Mouse (Mus musculus): ENCODE measurements around the gene Cmc2. TPM values are rescaled to one million over a fixed set of nuclear protein-coding genes. Genes with fewer than 3 reads are reported as not detected.

The Cmc2 gene
- polyA plus RNA-seq, 1 experiment from 2014 or later: 56.7 TPM

DNA sequence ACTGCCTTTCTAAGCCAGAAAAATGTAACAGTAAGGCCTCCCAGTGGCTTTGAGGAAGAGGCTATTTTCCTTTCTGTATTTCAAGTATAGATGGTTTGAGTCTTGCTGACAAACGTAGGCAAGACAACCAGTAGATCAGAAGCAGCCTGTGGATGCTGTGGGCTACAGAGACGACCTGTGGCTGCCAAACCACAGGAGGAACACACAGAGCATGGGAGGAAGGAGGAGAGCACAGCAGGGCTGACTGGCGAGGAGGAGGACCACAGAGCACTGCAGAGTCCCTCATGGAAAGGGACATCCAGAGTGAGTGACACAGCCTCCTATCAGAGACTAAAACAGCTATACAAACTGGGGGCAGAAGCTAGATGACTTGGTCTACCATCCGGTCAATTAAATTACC is 16.0 kb downstream of the Cmc2 start:
- no peaks in the 10 kb centered on the region for H3K4me1 ChIP-seq (replicated peaks)
- WGBS (ENCODE audit: insufficient replicate concordance): 73% methylated on average over 4 of the region's 4 CpGs
- H3K36me3 ChIP-seq (replicated peaks): peaks cover 45% of the 10 kb centered on the region

GRCm38 (mm10) chr8:116904736-116905135 is 16.5 kb downstream of the Cmc2 start:
- Histone ChIP-seq H3K4me3 (replicated peaks) (no peak overlapping the region), H3K9ac (no peak overlapping the region), H3K4me1 (replicated peaks) (no peaks in the 10 kb centered on the region), H3K9me3 (replicated peaks) (no peaks in the 10 kb centered on the region), H3K36me3 (replicated peaks) (peaks cover 39% of the 10 kb centered on the region), H3K4me2 (no peak overlapping the region), H3K27me3 (no peaks in the 10 kb centered on the region), H3K27ac (replicated peaks) (no peak overlapping the region)
- ATAC-seq (ENCODE audit: insufficient read depth): no peak
- 92% methylated on average over 4 of the region's 4 CpGs for WGBS (ENCODE audit: insufficient replicate concordance)

More for the DNA sequence above, 16.0 kb downstream of the Cmc2 start:
- no peaks in the 10 kb centered on the region for H3K27me3 ChIP-seq
- H3K9me3 ChIP-seq (replicated peaks): no peaks in the 10 kb centered on the region
- no peak overlapping the region for H3K4me3 ChIP-seq (replicated peaks)
- ATAC-seq (ENCODE audit: insufficient read depth): no peak
- no peak overlapping the region for H3K4me2 ChIP-seq
- no peak overlapping the region for H3K27ac ChIP-seq (replicated peaks)
- no peak overlapping the region for H3K9ac ChIP-seq

- Histone ChIP-seq H3K4me2 (no peak overlapping the region), H3K4me3 (replicated peaks) (no peak overlapping the region), H3K36me3 (replicated peaks) (peaks cover 30% of the 10 kb centered on the region), H3K27me3 (no peaks in the 10 kb centered on the region), H3K9ac (no peak overlapping the region), H3K9me3 (replicated peaks) (no peaks in the 10 kb centered on the region), H3K27ac (replicated peaks) (no peak overlapping the region), H3K4me1 (replicated peaks) (no peaks in the 10 kb centered on the region)
- no peak for ATAC-seq (ENCODE audit: insufficient read depth)
- WGBS (ENCODE audit: insufficient replicate concordance): 89% methylated on average over 6 of the region's 6 CpGs
Observed at GRCm38 (mm10) chr8:116895521-116895920, 25.7 kb downstream of the Cmc2 start.

DNA sequence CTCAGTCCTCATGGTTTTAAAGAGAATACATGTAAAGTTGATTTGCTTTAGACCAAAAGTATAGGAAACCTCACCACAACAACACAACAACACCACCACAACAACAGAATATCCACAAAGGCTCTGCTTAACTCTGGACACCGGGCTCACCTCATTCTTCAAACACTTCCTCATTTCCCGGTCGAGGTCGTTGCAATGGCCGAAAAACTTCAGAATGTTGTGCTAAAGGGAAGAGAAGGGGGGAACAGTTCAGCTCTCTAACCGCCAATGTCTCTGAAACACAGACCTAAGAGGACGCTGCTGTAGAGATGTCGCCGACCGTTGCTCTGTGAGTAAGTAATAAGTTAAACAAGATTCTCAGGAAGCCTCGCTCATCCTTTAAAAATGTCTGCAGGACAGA is 27.3 kb downstream of the Cmc2 start:
- H3K4me2 ChIP-seq: no peak overlapping the region
- no peak overlapping the region for H3K4me3 ChIP-seq (replicated peaks)
- no peaks in the 10 kb centered on the region for H3K9me3 ChIP-seq (replicated peaks)
- peaks cover 44% of the 10 kb centered on the region for H3K36me3 ChIP-seq (replicated peaks)
- no peak for ATAC-seq (ENCODE audit: insufficient read depth)
- H3K27me3 ChIP-seq: no peaks in the 10 kb centered on the region
- H3K4me1 ChIP-seq (replicated peaks): no peaks in the 10 kb centered on the region
- H3K27ac ChIP-seq (replicated peaks): no peak overlapping the region
- WGBS (ENCODE audit: insufficient replicate concordance): 61% methylated on average over 11 of the region's 11 CpGs
- no peak overlapping the region for H3K9ac ChIP-seq

GRCm38 (mm10) chr8:116892636-116893035 is 28.6 kb downstream of the Cmc2 start:
- Histone ChIP-seq H3K27ac (replicated peaks) (no peak overlapping the region), H3K9me3 (replicated peaks) (no peaks in the 10 kb centered on the region), H3K4me1 (replicated peaks) (no peaks in the 10 kb centered on the region), H3K9ac (no peak overlapping the region), H3K27me3 (no peaks in the 10 kb centered on the region), H3K4me2 (no peak overlapping the region), H3K36me3 (replicated peaks) (peaks cover 57% of the 10 kb centered on the region), H3K4me3 (replicated peaks) (no peak overlapping the region)
- ATAC-seq (ENCODE audit: insufficient read depth): no peak
- 63% methylated on average over 9 of the region's 9 CpGs for whole genome bisulfite sequencing (ENCODE audit: insufficient replicate concordance)

- no peak overlapping the region for H3K4me2 ChIP-seq
- H3K9me3 ChIP-seq (replicated peaks): no peaks in the 10 kb centered on the region
- H3K27ac ChIP-seq (replicated peaks): no peak overlapping the region
- ATAC-seq (ENCODE audit: insufficient read depth): no peak
- no peak overlapping the region for H3K9ac ChIP-seq
- no peaks in the 10 kb centered on the region for H3K4me1 ChIP-seq (replicated peaks)
- no peaks in the 10 kb centered on the region for H3K27me3 ChIP-seq
- peaks cover 58% of the 10 kb centered on the region for H3K36me3 ChIP-seq (replicated peaks)
- H3K4me3 ChIP-seq (replicated peaks): no peak overlapping the region
- 65% methylated on average over 3 of the region's 3 CpGs for whole genome bisulfite sequencing (ENCODE audit: insufficient replicate concordance)
Observed at GRCm38 (mm10) chr8:116892130-116892529, 29.1 kb downstream of the Cmc2 start.

DNA sequence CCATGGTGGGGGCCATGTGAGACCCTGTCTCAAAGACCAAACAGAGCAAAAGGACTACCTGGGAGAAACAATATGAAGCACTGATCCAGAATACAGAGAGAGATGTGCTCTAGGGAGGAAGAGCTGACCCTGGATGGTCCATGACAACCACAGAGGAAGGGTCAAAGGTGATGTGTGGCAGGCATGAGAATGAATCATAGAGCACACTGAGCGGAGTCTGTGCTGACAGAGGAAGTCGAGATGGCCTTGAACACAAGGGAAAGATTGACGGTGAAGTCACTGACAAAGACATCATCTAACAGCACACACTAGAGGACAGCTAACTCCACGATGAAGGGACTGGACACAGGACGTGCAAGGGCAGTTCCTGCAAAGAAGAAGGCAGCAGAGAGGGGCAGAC is 29.8 kb downstream of the Cmc2 start:
- H3K9ac ChIP-seq: no peak overlapping the region
- ATAC-seq (ENCODE audit: insufficient read depth): no peak
- no peak overlapping the region for H3K27ac ChIP-seq (replicated peaks)
- no peaks in the 10 kb centered on the region for H3K27me3 ChIP-seq
- no peak overlapping the region for H3K4me2 ChIP-seq
- no peaks in the 10 kb centered on the region for H3K4me1 ChIP-seq (replicated peaks)
- no peak overlapping the region for H3K4me3 ChIP-seq (replicated peaks)
- H3K36me3 ChIP-seq (replicated peaks): peaks cover 58% of the 10 kb centered on the region
- WGBS (ENCODE audit: insufficient replicate concordance): 71% methylated on average over 5 of the region's 5 CpGs
- H3K9me3 ChIP-seq (replicated peaks): no peaks in the 10 kb centered on the region

DNA sequence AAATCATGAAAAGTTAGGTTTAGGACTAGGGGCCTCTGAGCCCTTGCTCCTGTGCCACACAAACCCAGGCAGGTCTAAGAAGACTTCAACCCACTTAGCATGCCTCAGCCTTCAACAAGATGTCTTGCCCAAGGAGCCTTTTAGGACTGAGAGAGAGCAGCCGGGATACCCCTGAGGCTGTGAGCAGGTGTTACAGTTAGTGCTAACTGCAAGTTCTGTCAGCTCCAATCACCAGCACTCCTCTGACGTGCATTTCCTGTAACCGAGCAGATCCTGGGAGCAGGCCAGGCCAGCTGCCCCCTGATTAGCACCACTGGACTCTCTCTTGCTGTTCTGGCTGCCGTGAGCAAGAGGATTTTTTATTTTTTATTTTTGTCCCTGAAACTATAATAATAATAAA is 33.4 kb downstream of the Cmc2 start:
- 61% methylated on average over 4 of the region's 4 CpGs for WGBS (ENCODE audit: insufficient replicate concordance)
- Histone ChIP-seq H3K27ac (replicated peaks) (no peak overlapping the region), H3K9me3 (replicated peaks) (no peaks in the 10 kb centered on the region), H3K27me3 (no peaks in the 10 kb centered on the region), H3K4me3 (replicated peaks) (no peak overlapping the region), H3K4me1 (replicated peaks) (no peaks in the 10 kb centered on the region), H3K4me2 (no peak overlapping the region), H3K36me3 (replicated peaks) (peaks cover 46% of the 10 kb centered on the region), H3K9ac (no peak overlapping the region)
- ATAC-seq (ENCODE audit: insufficient read depth): no peak

DNA sequence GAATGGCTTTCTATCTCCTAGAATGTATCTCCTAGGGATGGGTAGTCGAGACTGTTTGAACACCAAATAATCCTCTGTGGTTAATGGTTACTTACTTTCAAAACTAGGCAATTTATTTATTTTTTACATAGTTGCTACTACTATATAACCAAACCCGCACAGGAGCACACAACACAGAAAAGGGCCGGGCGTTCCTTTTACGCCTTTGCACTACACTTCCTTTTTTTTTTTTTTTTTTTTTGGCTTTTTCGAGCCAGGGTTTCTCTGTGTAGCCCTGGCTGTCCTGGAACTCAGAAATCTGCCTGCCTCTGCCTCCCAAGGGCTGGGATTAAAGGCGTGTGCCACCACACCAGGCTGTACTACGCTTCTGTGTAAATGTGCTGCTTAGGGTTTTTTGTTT is 39.9 kb downstream of the Cmc2 start:
- WGBS (ENCODE audit: insufficient replicate concordance): 64% methylated on average over 8 of the region's 8 CpGs

GRCm38 (mm10) chr8:116875798-116876450 is 45.3 kb downstream of the Cmc2 start:
- no peak overlapping the region for H3K4me2 ChIP-seq
- 71% methylated on average over 17 of the region's 17 CpGs for WGBS (ENCODE audit: insufficient replicate concordance)
- no peak for ATAC-seq (ENCODE audit: insufficient read depth)
- no peak overlapping the region for H3K27ac ChIP-seq (replicated peaks)
- no peaks in the 10 kb centered on the region for H3K27me3 ChIP-seq
- no peaks in the 10 kb centered on the region for H3K4me1 ChIP-seq (replicated peaks)
- H3K9me3 ChIP-seq (replicated peaks): 0 out of 2 replicates have a peak, but pooled peaks cover 3% of the 10 kb centered on the region
- no peaks in the 10 kb centered on the region for H3K36me3 ChIP-seq (replicated peaks)
- no peak overlapping the region for H3K9ac ChIP-seq
- no peak overlapping the region for H3K4me3 ChIP-seq (replicated peaks)

More for the DNA sequence above, 39.9 kb downstream of the Cmc2 start:
- no peak overlapping the region for H3K4me2 ChIP-seq
- no peaks in the 10 kb centered on the region for H3K4me1 ChIP-seq (replicated peaks)
- H3K9me3 ChIP-seq (replicated peaks): 0 out of 2 replicates have a peak, but pooled peaks cover 3% of the 10 kb centered on the region
- H3K27ac ChIP-seq (replicated peaks): no peak overlapping the region
- no peaks in the 10 kb centered on the region for H3K36me3 ChIP-seq (replicated peaks)
- H3K9ac ChIP-seq: no peak overlapping the region
- no peaks in the 10 kb centered on the region for H3K27me3 ChIP-seq
- no peak overlapping the region for H3K4me3 ChIP-seq (replicated peaks)
- no peak for ATAC-seq (ENCODE audit: insufficient read depth)

- Histone ChIP-seq H3K27ac (replicated peaks) (no peak overlapping the region), H3K36me3 (replicated peaks) (no peaks in the 10 kb centered on the region), H3K4me1 (replicated peaks) (no peaks in the 10 kb centered on the region), H3K27me3 (no peaks in the 10 kb centered on the region), H3K9me3 (replicated peaks) (0 out of 2 replicates have a peak, but pooled peaks cover 3% of the 10 kb centered on the region), H3K4me2 (no peak overlapping the region), H3K4me3 (replicated peaks) (no peak overlapping the region), H3K9ac (no peak overlapping the region)
- WGBS (ENCODE audit: insufficient replicate concordance): 67% methylated on average over 8 of the region's 8 CpGs
- ATAC-seq (ENCODE audit: insufficient read depth): no peak
Observed at GRCm38 (mm10) chr8:116873986-116874385, 47.3 kb downstream of the Cmc2 start.

GRCm38 (mm10) chr8:116873586-116873985 is 47.7 kb downstream of the Cmc2 start:
- Histone ChIP-seq H3K36me3 (replicated peaks) (no peaks in the 10 kb centered on the region), H3K9me3 (replicated peaks) (0 out of 2 replicates have a peak, but pooled peaks cover 3% of the 10 kb centered on the region), H3K4me1 (replicated peaks) (no peaks in the 10 kb centered on the region), H3K4me2 (no peak overlapping the region), H3K9ac (no peak overlapping the region), H3K27ac (replicated peaks) (no peak overlapping the region), H3K4me3 (replicated peaks) (no peak overlapping the region), H3K27me3 (no peaks in the 10 kb centered on the region)
- WGBS (ENCODE audit: insufficient replicate concordance): 69% methylated on average over 11 of the region's 11 CpGs
- ATAC-seq (ENCODE audit: insufficient read depth): no peak

Data from liver, embryonic 15.5 days (tissue).